Mouse (Mus musculus): Measurements from ENCODE around the gene Rnf26.

The Rnf26 gene

DNA sequence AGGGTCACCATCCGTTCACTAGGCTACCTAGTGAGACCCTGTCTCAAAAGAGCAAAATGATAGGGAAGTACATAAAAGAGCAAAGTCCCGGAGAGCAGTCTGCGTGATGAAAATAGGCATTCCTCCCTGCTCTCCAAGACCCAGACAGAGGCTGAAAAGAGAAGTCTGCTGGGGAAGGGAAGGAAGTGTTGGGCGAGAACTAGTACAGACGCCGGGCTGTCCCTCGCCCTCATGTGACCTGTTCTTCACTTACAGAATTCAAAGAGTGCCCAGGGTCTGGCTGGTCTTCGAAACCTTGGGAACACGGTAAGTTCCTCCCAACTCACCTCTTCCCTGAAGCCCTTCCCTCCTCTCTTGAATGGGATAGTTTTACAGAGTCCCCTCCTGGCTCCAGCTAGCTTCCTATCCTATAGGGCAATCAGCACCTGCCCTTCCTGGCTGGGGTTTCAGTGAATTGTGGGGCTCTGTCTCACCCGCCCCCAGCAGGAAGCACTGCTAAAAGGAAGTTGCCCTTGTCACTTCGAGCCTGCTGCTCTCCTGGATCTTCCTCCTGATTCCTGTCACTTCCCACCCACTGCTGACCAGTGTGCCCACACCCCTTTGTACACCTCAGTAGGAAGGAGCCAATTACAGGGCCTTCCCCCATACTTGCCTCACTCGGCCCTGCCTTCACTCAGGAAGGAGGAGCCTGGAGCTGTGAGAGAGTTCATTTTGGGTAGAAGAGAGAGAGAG lies 24.3 kb downstream of the Rnf26 start:
- DNase-seq (ENCODE audit: low spot score), result no peak

DNA sequence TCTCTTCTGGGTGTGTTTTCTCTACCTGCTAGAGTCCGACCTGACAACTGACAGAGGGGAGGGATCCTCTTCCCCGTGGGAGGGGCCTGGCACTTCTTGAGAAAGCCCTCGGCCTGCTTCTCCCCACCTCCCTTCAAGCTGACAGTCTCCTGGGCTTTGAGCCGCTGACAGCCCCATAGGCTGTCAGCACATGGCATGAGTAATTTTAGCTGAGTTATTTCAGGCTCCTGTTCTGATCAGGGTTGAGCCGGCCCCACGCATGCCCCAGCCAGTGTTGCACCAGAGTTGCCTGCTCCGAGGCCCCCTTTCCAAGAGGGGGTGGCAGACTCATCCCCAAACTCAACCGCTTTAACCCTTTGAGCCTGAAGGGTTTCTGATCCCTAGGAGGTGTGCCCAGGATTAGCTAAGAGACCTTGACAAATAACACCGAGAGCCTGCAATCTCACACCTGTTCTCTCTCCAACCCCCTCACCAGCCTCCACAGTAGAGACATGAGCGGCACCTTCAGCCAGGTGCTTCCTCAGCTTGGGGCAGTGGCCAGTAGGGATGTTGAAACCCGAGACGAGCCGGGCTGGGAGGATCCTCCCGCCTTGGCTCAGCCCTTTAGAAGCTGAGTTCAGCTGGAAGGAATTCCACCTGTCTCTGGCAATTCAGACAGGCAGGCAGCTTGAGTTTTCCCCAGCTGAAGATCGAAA lies 25.4 kb downstream of the Rnf26 start:
- DNase-seq (ENCODE audit: low spot score), result peak; percentile 79

DNA sequence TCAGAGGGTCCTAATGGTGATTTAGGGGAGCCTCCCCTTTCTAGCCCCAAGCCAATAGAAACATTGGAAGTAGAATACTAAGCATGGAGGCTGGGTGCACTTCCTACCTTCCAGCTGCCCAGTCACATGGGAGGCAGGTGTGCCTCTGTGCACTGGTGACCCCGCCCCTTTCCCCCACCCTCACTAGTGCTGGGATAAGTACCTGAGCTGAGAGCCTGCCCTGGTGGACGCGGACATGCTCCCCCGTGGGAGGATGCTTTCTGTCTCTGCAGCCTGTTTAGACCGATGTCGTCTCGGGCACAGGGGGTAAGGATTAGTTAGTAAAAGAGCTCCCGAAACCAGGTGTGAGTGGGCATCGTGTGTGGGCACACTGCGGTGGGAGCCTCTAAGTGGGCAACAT lies 26.4 kb downstream of the Rnf26 start:
- no peak for DNase-seq (ENCODE audit: low spot score)

DNA sequence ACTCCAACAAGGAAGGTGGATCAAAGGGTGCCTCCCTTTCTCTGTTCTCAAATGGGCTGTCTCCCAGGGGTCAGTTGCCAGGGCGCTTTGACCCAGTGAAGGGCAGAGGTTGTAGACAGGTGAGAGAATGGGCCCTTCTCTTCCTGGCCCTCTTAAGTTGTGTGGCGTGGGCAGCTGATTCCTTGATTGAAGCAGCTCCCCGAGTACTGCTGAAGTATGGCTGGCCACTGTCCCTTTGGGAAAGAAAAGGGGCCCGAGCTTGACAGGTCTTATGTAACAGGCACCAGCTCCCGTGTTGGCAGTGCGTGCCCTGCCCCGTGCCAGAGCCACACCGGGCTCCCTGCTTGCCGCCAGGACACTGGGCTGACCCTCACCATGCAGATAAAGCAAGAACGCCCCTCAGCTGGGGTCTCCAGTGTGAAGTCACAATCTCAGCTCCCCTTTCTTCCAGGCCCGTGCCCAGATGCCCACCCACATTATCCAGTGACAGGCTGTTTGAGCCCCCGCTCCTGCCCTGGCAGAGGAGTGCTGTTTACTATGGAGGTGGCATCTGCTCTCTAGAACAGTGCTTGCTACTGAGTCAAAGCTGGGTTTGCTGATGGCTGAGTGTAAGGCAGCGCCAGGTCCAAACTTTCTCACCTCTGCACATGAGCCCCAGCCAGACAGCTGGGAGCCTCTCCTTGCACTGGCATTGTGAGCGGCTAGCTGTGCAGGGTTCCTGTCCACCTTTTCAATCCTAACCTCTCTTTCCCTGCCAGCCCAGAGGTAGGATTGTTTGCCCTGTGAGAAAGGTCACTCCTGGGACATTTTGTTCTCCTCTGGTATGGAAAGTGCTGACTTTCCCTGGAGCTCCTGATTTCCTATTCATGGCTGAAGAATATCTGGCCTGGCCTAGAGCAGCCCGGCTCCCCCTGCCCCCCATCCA lies 27.3 kb downstream of the Rnf26 start:
- DNase-seq (ENCODE audit: low spot score), result no peak

GRCm38 (mm10) chr9:44085276-44085675 lies 28.0 kb downstream of the Rnf26 start:
- DNase-seq (ENCODE audit: low spot score), result no peak

DNA sequence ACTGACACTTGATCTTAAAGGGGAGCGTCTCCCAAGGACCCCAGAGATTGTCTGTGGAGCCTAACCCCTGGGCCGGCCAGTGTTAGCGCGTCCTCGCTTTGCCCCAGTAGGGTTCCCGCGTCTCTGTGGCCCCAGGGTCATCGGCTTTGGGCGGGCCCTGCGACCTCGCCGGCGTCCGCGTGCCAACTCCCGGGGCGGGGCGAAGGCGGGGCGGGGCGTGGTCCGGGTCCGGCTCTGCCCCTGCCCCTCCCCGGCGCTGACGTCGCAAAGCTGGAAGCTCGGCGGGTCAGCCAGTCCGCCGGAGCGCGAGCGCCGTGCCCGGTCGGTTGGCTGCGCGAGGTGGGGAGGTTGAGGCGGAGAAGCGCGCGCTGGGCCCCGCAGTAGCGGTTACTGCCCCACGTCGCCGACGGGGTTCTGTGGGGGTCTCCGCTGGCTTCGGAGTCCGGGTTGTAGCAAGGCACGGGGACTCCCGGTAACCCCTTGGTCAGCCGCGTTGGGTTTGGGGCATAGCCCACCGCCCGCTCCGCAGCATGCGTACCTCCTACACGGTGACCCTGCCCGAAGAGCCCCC lies 28.6 kb downstream of the Rnf26 start:
- DNase-seq (ENCODE audit: low spot score), result no peak

DNA sequence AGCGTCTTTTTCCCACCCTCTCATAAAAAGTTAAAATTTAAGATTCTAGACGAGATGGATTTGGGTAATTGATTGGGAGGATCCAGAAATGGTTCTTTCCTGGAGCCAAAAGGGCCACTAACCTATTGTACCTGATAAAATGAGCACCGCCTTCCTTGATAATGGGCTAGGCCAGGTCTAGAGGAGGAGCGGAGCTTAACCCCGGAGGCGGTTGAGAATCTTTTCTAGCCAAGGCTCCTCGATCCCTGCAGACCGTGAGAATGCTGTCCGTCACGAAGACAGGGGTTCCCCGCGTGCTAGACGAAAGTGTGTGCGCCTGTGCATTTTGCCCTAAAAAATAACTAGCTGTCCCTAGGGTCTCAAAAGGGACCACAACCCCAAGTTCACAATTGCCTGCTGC lies 29.1 kb downstream of the Rnf26 start:
- no peak for DNase-seq (ENCODE audit: low spot score)

DNA sequence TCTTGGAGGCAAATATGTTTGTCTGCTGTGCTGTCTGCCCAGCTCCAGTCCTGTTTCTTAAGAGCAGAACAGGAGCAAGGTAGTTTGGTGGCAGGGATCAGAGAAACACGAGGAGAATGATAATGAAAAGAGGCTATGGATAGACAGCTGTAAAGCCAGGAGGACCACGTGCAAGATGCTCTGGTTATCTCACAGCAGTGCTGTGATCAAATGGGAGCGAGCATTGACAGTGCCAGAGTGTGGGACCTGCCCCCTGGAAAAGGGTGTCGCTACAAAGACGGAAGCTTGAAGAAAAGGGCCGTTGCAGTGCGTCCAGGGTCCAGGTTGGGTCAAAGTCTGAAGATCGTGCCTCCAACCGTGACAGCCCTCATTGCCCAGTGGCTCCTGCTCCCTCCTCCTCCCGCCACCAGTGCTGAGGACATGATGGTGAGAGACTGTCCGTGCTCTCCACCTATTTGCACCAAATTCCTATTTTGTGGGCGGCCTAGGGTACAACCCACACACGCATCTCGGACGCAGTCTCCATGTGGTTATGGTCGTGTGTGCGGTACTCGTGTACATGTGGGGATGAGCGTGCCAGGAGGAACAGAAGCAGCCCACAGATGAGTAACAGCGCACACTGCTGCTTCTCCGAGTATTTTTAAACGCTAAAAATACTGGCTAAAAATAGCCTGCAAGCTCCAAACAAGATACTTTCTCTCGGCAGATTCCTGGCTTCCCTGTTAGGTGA lies 29.8 kb downstream of the Rnf26 start:
- no peak for DNase-seq (ENCODE audit: low spot score)

GRCm38 (mm10) chr9:44082266-44082665 lies 31.1 kb downstream of the Rnf26 start:
- DNase-seq (ENCODE audit: low spot score), result no peak

- DNase-seq (ENCODE audit: low spot score), result no peak
Observed at GRCm38 (mm10) chr9:44081581-44081980, 31.7 kb downstream of the Rnf26 start.

- peak; percentile 60 for DNase-seq (ENCODE audit: low spot score)
Observed at GRCm38 (mm10) chr9:44080953-44081352, 32.4 kb downstream of the Rnf26 start.

GRCm38 (mm10) chr9:44079997-44080780 lies 33.1 kb downstream of the Rnf26 start:
- DNase-seq (ENCODE audit: low spot score), result no peak

DNA sequence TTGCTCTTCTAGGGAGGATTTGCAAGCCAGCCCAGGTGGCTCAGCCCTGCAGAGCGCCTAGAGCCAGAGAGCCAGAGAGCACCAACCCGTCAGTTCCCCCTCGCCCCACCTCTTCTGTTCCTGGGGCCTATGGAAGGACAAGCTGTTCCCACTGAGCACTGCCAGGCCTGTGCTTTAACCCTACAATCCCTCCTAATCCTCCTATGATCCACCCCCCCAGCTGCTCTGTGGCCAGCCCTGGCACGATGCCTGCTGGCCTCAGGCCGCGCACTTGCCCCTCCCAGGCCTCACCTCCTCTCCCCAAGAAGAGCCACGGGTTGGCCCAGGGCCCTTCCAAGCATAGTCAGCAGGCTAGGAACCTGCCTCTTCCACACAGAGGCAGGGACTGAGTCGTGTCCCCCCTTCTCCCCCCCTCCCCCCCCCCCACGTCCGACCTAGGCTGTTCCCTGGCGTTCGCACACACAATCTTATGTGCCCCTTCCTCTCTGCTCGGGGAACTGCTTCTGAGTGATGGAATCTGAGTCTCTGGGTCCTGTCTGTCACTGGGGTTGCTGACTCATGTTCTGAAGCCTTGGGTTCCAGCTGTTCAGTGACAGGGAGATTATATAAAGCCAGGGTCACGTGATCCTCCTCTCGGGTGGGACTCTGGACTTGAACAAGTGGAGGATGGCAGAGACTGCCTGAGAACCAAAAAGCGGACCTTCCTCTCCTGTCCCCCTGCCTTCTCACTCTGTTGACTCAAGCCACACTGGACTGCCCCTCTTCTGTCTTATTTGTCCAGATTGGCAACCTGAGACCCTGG lies 34.2 kb downstream of the Rnf26 start:
- peak; percentile 93 for DNase-seq (ENCODE audit: low spot score)

DNA sequence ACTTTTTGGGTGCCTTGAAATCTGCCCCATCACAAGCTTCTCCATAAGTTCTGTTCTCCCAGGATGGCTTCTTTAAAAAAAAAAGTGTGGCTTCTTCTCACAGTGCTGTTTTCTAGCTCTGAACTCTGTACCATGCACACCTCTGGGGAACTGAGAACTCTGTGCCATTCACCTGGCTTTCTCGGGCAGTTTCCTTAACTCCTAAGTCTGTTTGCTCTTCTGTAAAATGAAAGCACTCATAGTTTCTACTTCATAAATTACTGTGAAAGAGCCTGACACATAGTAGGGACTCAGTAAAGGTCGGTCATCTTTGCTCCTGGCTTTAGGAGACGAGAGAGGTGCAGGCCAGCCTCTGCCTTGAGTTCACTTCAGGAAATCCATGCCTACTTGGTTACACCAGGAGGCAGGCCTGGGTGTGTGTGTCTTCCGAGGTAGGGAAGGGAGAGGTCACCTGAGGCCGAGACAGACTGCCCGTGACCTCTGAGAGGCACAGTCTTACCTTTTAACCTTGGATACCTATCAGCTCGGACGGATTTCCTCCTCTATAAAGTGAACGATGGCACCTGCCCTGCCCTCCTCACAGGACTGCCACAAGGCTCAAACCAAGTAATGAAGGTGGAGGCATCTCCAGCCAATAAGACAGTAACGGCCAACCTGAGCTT lies 35.0 kb downstream of the Rnf26 start:
- no peak for DNase-seq (ENCODE audit: low spot score)

DNA sequence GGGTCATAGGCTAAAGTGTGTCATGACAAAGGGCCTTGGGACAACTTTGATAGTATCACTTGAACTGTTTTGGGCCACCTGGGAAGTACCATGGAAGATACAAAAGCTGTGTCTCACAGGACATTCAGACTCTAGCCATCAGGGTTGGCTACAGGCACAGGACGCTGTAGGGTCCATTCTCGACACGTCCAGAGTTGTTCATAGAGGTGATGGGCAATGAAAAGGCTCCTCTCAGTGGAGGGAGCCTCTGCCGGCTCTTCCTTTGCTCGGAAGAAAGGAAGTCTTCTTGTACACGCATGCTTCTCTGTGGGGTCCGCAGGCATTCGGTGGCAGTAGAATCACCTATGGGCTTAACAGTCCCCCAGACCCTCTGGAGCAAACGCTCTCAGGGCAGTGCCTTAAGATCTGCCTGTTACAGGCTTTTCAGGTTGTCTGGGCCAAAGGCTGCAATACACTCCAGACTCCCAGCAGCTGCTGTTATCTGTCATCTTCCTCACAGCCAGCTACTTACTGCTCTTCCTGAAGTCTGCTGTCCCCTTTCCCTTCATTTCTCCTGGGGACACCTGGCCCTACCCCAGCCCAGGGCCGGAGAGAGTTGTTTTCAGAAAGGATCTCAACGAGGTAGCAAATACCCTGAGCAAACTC lies 35.9 kb downstream of the Rnf26 start:
- no peak for DNase-seq (ENCODE audit: low spot score)

- DNase-seq (ENCODE audit: low spot score), result peak; percentile 77
Observed at GRCm38 (mm10) chr9:44076764-44077120, 36.6 kb downstream of the Rnf26 start.

GRCm38 (mm10) chr9:44075996-44076763 lies 37.1 kb downstream of the Rnf26 start:
- no peak for DNase-seq (ENCODE audit: low spot score)

Data from adipocyte (in vitro differentiated cells).